Mouse (Mus musculus): ENCODE measurements around the gene Htra1.

The Htra1 gene

GRCm38 (mm10) chr7:131011901-131012300 is 76.0 kb downstream of the Htra1 start:
- DNase-seq (ENCODE audit: low spot score) = peak; percentile 73

- DNase-seq (ENCODE audit: low spot score) = no peak
Measured at GRCm38 (mm10) chr7:131019181-131019580, 83.3 kb downstream of the Htra1 start.

GRCm38 (mm10) chr7:131024807-131025206 is 88.9 kb downstream of the Htra1 start:
- DNase-seq (ENCODE audit: low spot score) = no peak

- DNase-seq (ENCODE audit: low spot score) = no peak
Measured at GRCm38 (mm10) chr7:131027557-131027956, 91.6 kb downstream of the Htra1 start.

GRCm38 (mm10) chr7:131031755-131032154 is 95.8 kb downstream of the Htra1 start, which contains the start of gene Dmbt1:
Gene Dmbt1 (plus strand): TSS chr7:131032053.
- no peak for DNase-seq (ENCODE audit: low spot score)
